Mouse (Mus musculus): ENCODE data around the gene Sync.

Sync gene

DNA sequence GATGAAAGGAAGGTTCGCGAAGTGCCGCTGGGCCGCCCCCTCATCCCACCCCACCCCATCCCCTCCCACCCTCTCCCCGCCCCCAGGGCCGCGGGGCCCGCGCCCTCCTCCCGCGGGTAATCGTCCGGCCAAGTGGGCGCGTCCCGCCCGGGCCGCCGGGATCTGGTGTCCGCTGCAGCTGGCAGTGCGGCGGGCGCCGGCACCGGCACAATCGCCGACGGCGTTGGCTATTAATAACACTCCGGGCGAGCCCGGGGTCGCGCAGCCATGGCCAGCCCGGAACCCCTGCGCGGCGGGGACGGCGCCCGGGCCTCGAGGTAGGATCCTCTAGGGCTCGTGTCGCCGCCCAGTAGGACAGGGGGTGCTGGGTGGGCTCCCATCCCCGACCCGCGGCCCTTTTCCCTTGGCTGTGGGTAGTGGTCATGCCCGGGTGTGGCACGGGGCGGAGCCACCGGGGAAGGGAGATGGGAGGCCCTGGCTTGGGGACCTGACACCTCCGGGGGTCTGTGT lies at the start of gene Sync:
TSS of gene Sync (plus strand) at position 146 of the 510 bp plus-strand sequence.
- peak; percentile 63 for DNase-seq (ENCODE audit: low read depth, low spot score)

DNA sequence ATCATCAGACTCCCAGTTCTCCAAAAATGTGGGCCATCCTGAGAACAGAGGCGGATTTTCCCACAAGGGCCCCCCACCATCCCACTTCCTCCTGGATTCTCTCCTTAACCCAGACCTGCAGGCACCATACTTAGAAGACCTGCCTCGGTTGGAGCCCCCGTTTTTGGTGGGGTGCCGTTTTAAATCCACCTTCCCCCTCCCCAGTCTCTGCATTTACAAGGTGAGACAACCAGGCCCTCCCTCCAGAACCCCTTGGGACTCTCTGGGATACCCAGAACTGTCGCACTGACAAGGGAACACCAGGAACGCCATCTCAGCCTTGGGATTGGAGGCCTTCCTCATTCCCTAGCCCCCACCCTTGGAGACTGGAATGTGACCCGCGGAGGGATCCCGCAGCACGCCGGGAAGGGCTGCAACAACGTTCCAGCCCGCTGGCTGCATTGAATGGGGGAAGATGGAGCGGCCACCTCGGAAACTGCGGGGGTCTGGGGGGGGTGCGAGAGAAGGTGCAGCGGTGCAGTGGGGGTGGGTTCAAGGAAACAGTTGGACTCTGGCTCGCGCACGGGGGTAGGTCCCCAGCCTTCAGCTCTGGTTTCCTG lies 49.5 kb upstream of the Sync start:
- DNase-seq (ENCODE audit: low read depth, low spot score), result no peak

GRCm38 (mm10) chr4:129238579-129239016 lies 48.8 kb upstream of the Sync start:
- no peak for DNase-seq (ENCODE audit: low read depth, low spot score)

GRCm38 (mm10) chr4:129239075-129239474 lies 48.3 kb upstream of the Sync start:
- no peak for DNase-seq (ENCODE audit: low read depth, low spot score)

DNA sequence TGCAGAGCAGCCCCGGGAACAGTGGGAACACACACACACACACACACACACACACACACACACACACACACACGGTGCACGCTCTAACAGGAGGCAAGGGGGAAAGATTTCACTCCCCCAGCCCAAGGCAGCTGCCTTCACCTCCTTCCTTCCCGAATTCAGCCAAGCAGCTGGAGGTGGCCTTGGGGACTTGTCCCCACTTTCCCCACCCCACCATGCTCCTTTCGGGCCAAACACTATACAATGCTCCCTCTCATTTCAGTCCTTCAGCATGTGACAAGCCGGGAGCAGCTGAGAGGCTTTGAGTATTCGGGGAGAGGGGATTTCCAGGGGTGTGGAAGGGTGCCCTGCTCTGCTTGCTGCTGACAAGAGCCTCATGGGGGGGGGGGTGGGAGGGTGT lies 45.5 kb upstream of the Sync start:
- DNase-seq (ENCODE audit: low read depth, low spot score), result no peak

DNA sequence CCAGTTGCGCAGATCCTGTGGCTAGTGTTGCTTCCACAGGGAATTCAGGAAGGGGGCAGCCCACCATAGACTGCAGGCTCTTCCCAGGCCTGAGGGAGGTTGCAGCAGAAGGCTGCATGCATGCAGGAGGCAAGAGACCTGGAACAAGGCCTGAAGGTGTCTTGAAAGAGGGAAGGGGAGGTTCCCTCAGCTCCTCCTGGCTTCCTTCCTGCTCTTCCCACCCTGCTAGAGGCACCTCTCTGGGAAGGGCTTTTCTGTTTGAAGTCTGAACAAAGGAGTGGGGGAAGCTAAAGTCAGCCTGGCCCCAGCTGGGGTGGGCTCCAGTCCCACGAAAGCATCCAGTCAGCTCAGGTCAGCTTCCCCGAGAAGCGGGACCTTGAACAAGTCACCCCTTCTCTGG lies 45.1 kb upstream of the Sync start:
- DNase-seq (ENCODE audit: low read depth, low spot score), result no peak

GRCm38 (mm10) chr4:129242761-129243160 lies 44.7 kb upstream of the Sync start:
- DNase-seq (ENCODE audit: low read depth, low spot score), result no peak

- DNase-seq (ENCODE audit: low read depth, low spot score), result no peak
These were observed 42.6 kb upstream of the Sync start for GRCm38 (mm10) chr4:129244802-129245201.

- DNase-seq (ENCODE audit: low read depth, low spot score), result no peak
These were observed 40.8 kb upstream of the Sync start for GRCm38 (mm10) chr4:129246360-129247301.

GRCm38 (mm10) chr4:129247381-129248242 lies 39.8 kb upstream of the Sync start:
- DNase-seq (ENCODE audit: low read depth, low spot score), result no peak

GRCm38 (mm10) chr4:129248243-129248767 lies 39.1 kb upstream of the Sync start:
- no peak for DNase-seq (ENCODE audit: low read depth, low spot score)

- no peak for DNase-seq (ENCODE audit: low read depth, low spot score)
These were observed 38.1 kb upstream of the Sync start for GRCm38 (mm10) chr4:129249288-129249687.

DNA sequence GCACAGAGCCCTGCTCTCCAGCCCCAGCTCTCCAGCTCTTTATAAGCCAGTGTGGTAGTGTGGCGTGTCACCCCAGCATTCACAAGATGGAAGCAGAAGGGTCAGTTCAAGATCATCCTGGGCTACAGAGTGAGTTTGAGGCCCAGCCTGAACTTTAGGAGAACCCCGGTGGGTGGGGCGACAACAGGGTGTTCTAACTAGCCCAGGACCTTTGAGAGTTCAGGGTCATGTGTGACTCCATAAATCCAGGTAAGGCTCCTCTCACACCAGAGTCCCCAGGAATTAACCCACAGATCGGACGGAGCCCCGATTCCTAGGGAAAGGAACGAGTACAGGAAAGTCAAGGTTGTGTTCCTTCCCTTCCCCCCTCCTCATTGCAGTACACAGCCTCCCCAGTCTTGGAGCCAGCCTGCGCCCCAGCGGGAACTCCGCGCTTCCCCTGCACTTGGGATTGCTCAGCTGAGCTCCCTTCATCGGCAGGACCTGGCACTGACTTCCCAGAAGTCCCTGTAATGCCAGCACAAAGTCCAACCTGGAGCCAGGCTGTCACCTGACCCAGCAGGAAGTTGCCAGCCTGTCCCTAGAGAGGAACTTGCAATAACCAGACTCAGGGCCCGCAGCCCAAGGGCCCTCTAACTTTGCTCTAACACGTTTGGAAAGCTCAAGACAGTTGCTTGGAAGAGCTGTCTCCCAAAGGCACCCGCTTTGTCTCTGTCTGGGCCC lies 36.5 kb upstream of the Sync start:
- no peak for DNase-seq (ENCODE audit: low read depth, low spot score)

- no peak for DNase-seq (ENCODE audit: low read depth, low spot score)
These were observed 35.8 kb upstream of the Sync start for GRCm38 (mm10) chr4:129251482-129252125.

- no peak for DNase-seq (ENCODE audit: low read depth, low spot score)
These were observed 34.9 kb upstream of the Sync start for GRCm38 (mm10) chr4:129252492-129252891.

- no peak for DNase-seq (ENCODE audit: low read depth, low spot score)
These were observed 32.8 kb upstream of the Sync start for GRCm38 (mm10) chr4:129254571-129254970.

GRCm38 (mm10) chr4:129256450-129257380 lies 30.7 kb upstream of the Sync start:
- DNase-seq (ENCODE audit: low read depth, low spot score), result no peak

DNA sequence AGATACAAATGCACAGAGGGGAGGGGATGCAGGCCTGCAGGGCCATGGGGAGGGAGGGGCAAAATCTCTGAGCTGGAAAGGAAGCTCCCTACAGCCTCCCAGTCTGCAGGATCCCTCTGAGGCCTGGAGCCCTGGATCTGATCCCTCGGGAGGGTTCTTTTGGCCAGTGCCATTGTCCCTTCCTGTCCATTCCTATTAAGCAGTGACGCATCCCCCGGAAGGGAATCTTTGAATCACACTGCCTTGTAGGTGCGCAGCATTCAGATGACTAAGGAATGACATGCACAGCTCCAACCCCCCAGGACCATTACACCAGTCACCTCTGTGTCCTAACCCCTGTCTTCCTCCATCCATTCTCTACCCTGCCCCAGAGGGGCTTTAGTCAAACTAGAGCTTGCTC lies 28.3 kb upstream of the Sync start:
- no peak for DNase-seq (ENCODE audit: low read depth, low spot score)

DNA sequence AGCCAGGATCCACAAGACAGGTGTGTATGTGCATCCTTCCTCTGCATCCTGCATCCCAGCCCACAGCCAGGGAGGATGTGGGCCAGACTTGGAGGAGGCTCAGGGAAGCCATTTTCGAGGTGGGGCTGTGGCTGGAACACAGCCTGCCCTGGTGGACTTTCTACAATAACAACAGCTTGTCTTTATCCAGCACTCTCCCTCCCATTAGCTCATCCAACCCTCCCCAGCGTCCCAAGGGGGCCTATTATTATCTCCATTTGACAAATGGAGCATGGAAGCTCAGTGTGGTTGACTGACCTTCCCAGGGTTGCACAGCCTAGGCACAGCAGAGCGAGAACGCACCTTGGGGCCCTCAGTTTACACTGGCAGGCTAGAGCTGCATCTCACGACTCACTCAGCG lies 26.7 kb upstream of the Sync start:
- DNase-seq (ENCODE audit: low read depth, low spot score), result no peak
